Comparison of ENCODE assay signal across 8 mouse cellular contexts in the genomic region with DNA sequence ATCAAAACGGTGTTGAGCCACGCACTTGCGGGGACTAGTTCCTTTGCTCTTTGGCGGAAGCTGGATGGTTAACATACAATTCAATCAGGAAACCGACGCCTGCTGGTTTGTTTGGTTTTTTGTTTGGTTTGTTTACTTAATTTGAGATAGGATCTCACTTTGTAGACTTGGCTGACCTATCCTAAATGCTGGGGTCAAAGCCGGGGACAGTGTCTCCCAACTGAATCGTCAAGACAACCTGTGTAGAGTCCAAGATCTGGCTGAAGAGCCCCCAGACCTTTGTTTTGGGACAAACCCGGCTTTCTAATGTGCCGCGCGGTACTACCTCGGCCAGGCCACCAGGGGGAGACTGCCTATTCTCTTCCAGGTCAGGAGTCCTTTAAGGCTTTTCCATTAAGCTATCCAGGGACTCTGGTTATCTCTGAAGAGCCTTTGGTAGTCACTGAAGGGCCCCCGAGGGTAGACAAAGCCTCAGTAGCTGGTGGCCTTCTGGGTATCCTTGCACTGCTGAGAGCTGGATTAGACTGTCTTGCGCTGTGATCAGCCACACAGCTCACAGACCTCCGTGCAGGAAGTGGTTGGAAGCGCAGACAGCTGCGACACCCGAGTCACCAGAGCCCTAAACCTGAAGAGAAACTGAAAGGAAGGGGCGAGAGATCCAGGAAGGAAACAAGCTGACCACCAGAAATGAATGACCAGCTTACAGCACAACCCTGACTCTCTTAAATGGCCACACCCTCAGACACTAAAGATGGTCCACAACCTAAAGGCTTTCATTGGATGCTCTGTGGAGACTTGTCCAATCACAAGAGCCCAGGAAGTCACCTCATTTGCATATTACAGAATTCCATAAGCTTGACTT. TPM values are rescaled to one million over a fixed set of nuclear protein-coding genes. Genes with fewer than 3 reads are reported as not detected.
DNase-seq lines count a peak whose midpoint lies in the region; ATAC-seq and TF ChIP-seq lines count a peak whose summit lies in the region.

No protein-coding gene starts in this region.

- H3K9me3 ChIP-seq in intestine, embryonic 15.5 days, result no peaks in the 10 kb centered on the region
- no peaks in the 10 kb centered on the region for H3K9me3 ChIP-seq in liver, embryonic 13.5 days (replicated peaks)

- WGBS in intestine, embryonic 15.5 days, result 20% methylated on average over 20 of the region's 20 CpGs
- 3% methylated on average over 20 of the region's 20 CpGs for WGBS in liver, embryonic 13.5 days (ENCODE audit: insufficient replicate concordance)

- TF ChIP-seq POLR2A in myocyte (IDR thresholded peaks at IDR 0.05; ENCODE audit: insufficient read length, low read depth), result peak; percentile 30

- peak overlapping the region; percentile 42 for H3K27ac ChIP-seq in intestine, embryonic 15.5 days
- H3K27ac ChIP-seq in liver, embryonic 13.5 days, result peak overlapping the region; percentile 92

- no peaks in the 10 kb centered on the region for H3K27me3 ChIP-seq in intestine, embryonic 15.5 days (replicated peaks)
- no peaks in the 10 kb centered on the region; the same call in 1 of the 2 replicates for H3K27me3 ChIP-seq in liver, embryonic 13.5 days
- peaks cover 4% of the 10 kb centered on the region for H3K27me3 ChIP-seq in myocyte (ENCODE audit: control insufficient read depth, insufficient read depth, insufficient read length)

- H3K4me1 ChIP-seq in intestine, embryonic 15.5 days (replicated peaks), result 0 out of 2 replicates have a peak, but pooled peaks cover 10% of the 10 kb centered on the region
- H3K4me1 ChIP-seq in liver, embryonic 13.5 days (replicated peaks), result peaks cover 61% of the 10 kb centered on the region

- ATAC-seq in intestine, embryonic 15.5 days, result peak; percentile 65
- peak; percentile 80 for ATAC-seq in liver, embryonic 13.5 days (ENCODE audit: low read depth)

- no peak overlapping the region for H3ac ChIP-seq in myocyte (ENCODE audit: control insufficient read depth, insufficient read length)

- H3K9ac ChIP-seq in intestine, embryonic 15.5 days, result 0 out of 2 replicates have a peak overlapping the region, but pooled peaks have one; percentile 5
- peak overlapping the region; percentile 75 for H3K9ac ChIP-seq in liver, embryonic 13.5 days

- peak; percentile 23 to 36 for DNase-seq in urinary bladder, postnatal 36 days (ENCODE audit: low spot score in 2 of 2)
- no peak for DNase-seq in urinary bladder, postnatal 10 days (ENCODE audit: low spot score)
- DNase-seq in cerebellum, adult 9-11 months, result peak; percentile 54
- peak; percentile 40 for DNase-seq in gastrocnemius, postnatal 25 days
- DNase-seq in liver, embryonic 13.5 days, result peak; percentile 73
- peak; percentile 43 to 68 for DNase-seq in thymus, adult 18-20 months

- peaks cover 10% of the 10 kb centered on the region for H3K36me3 ChIP-seq in intestine, embryonic 15.5 days
- H3K36me3 ChIP-seq in liver, embryonic 13.5 days, result peaks cover 35% of the 10 kb centered on the region
- no peaks in the 10 kb centered on the region for H3K36me3 ChIP-seq in myocyte (ENCODE audit: control insufficient read depth, insufficient read depth)

- H3K79me2 ChIP-seq in myocyte (ENCODE audit: control insufficient read depth, insufficient read depth), result no peaks in the 10 kb centered on the region

- peak overlapping the region; percentile 17; the same call in 1 of the 2 replicates for H3K4me3 ChIP-seq in intestine, embryonic 15.5 days (replicated peaks)
- H3K4me3 ChIP-seq in liver, embryonic 13.5 days (replicated peaks), result peak overlapping the region; percentile 58
- H3K4me3 ChIP-seq in myocyte, result peak overlapping the region; percentile 13

- peak overlapping the region; percentile 46 for H3K4me2 ChIP-seq in intestine, embryonic 15.5 days (replicated peaks)
- peak overlapping the region; percentile 74 for H3K4me2 ChIP-seq in liver, embryonic 13.5 days
- H3K4me2 ChIP-seq in myocyte (ENCODE audit: low read depth), result peak overlapping the region; percentile 74

TF ChIP-seq in myocyte, 11 proteins besides CTCF, POLR2A, EP300 and RAD21:
- TF ChIP-seq USF1 (IDR thresholded peaks at IDR 0.05; ENCODE audit: low read depth) (no peak), CEBPB (IDR thresholded peaks at IDR 0.05; ENCODE audit: insufficient read depth, poor library complexity, severe bottlenecking) (no peak), MAX (IDR thresholded peaks at IDR 0.05; ENCODE audit: low read depth) (no peak), MYOG (IDR thresholded peaks at IDR 0.05; ENCODE audit: control insufficient read depth in 1 of 3, insufficient read depth in 1 of 3, insufficient read length in 2 of 3, low read depth in 2 of 3) (peak in 1 of 3 experiments; percentile 39), REST (IDR thresholded peaks at IDR 0.05; ENCODE audit: insufficient read depth, insufficient read length) (no peak), E2F4 (IDR thresholded peaks at IDR 0.05; ENCODE audit: insufficient read depth) (no peak), SRF (IDR thresholded peaks at IDR 0.05; ENCODE audit: control insufficient read depth, insufficient read length, low read depth) (no peak), POLR2AphosphoS2 (IDR thresholded peaks at IDR 0.05; ENCODE audit: insufficient read length, low read depth) (no peak), TCF3 (IDR thresholded peaks at IDR 0.05; ENCODE audit: insufficient read length, low read depth) (no peak), MYOD1 (IDR thresholded peaks at IDR 0.05; ENCODE audit: control insufficient read depth in 1 of 3, insufficient read length in 2 of 3, low read depth in 2 of 3) (peak in 1 of 3 experiments; percentile 14), TCF12 (IDR thresholded peaks at IDR 0.05; ENCODE audit: insufficient read depth, poor library complexity, severe bottlenecking) (no peak)
TF ChIP-seq in myocyte: peak in this region for 2.

RNA-seq across cellular contexts. Expression of a gene that starts 10.3 kb away (rescaled TPM):
- not detected for total RNA-seq in gastrocnemius, postnatal 25 days (2021)
- 0.27 and 0.34 TPM in 2 replicates for polyA plus RNA-seq in intestine, embryonic 15.5 days (2015; fragmentation: Nextera tagmentation; extraction: Ambion mirVana)
- 11.2 and 12.5 TPM in 2 replicates for polyA plus RNA-seq in liver, embryonic 13.5 days (2015; fragmentation: Nextera tagmentation; extraction: Ambion mirVana)
- not detected for polyA plus RNA-seq in myocyte (2012; fragmentation: generic; extraction: Trizol)

RNA-seq across cellular contexts. Expression of a gene that starts 10.7 kb away (rescaled TPM):
- total RNA-seq in gastrocnemius, postnatal 25 days (2021), result 100 to 1,000 TPM in 1 of 2 experiments, 10 to 100 TPM in 1; 99.3 to 105 TPM
- 201 and 207 TPM in 2 replicates for polyA plus RNA-seq in intestine, embryonic 15.5 days (2015; fragmentation: Nextera tagmentation; extraction: Ambion mirVana)
- 125 and 130 TPM in 2 replicates for polyA plus RNA-seq in liver, embryonic 13.5 days (2015; fragmentation: Nextera tagmentation; extraction: Ambion mirVana)
- 197 TPM for polyA plus RNA-seq in myocyte (2012; fragmentation: generic; extraction: Trizol)

RNA-seq across cellular contexts. Expression of a gene that starts 20.7 kb away (rescaled TPM):
- total RNA-seq in gastrocnemius, postnatal 25 days (2021), result 1 to 10 TPM; 1.1 to 1.2 TPM
- 39.9 and 40.0 TPM in 2 replicates for polyA plus RNA-seq in intestine, embryonic 15.5 days (2015; fragmentation: Nextera tagmentation; extraction: Ambion mirVana)
- polyA plus RNA-seq in liver, embryonic 13.5 days (2015; fragmentation: Nextera tagmentation; extraction: Ambion mirVana), result 5.5 and 6.3 TPM in 2 replicates
- 0.88 TPM for polyA plus RNA-seq in myocyte (2012; fragmentation: generic; extraction: Trizol)

RNA-seq across cellular contexts. Expression of a gene that starts 24.0 kb away (rescaled TPM):
- 1 to 10 TPM; 2.7 to 3.0 TPM for total RNA-seq in gastrocnemius, postnatal 25 days (2021)
- 3.7 and 4.6 TPM in 2 replicates for polyA plus RNA-seq in intestine, embryonic 15.5 days (2015; fragmentation: Nextera tagmentation; extraction: Ambion mirVana)
- 3.7 and 5.4 TPM in 2 replicates for polyA plus RNA-seq in liver, embryonic 13.5 days (2015; fragmentation: Nextera tagmentation; extraction: Ambion mirVana)
- 0.96 TPM for polyA plus RNA-seq in myocyte (2012; fragmentation: generic; extraction: Trizol)

RNA-seq across cellular contexts. Expression of a gene that starts 26.5 kb away (rescaled TPM):
- total RNA-seq in gastrocnemius, postnatal 25 days (2021), result 10 to 100 TPM; 10.1 to 11.1 TPM
- 27.2 and 28.3 TPM in 2 replicates for polyA plus RNA-seq in intestine, embryonic 15.5 days (2015; fragmentation: Nextera tagmentation; extraction: Ambion mirVana)
- polyA plus RNA-seq in liver, embryonic 13.5 days (2015; fragmentation: Nextera tagmentation; extraction: Ambion mirVana), result 12.3 and 13.7 TPM in 2 replicates
- polyA plus RNA-seq in myocyte (2012; fragmentation: generic; extraction: Trizol), result 24.4 TPM
